Mouse (Mus musculus) C2C12 (cell line): ENCODE results near the gene Ift46. TPM values are rescaled to one million over a fixed set of nuclear protein-coding genes. Genes with fewer than 3 reads are reported as not detected.

Source experiments
- H3K27me3 ChIP-seq: one replicate; pipeline ENCODE4 v1.6.1; 2011; ENCODE audit not compliant: control insufficient read depth, insufficient read depth, insufficient read length
- H3K36me3 ChIP-seq: one replicate; pipeline ENCODE4 v1.6.1; 2011; ENCODE audit not compliant: control insufficient read depth, insufficient read depth
- H3K4me3 ChIP-seq: one replicate; pipeline ENCODE4 v1.5.1; 2011; ENCODE audit warnings: mild to moderate bottlenecking, control low read depth; ENCODE audit not compliant: poor library complexity, insufficient read depth, severe bottlenecking
- H3K79me2 ChIP-seq: one replicate; pipeline ENCODE4 v1.6.1; 2011; ENCODE audit not compliant: control insufficient read depth, insufficient read depth
- H3K79me3 ChIP-seq: one replicate; pipeline ENCODE4 v1.6.1; 2011; ENCODE audit warnings: low read depth, control low read depth
- H3ac ChIP-seq: one replicate; pipeline ENCODE3; 2011; ENCODE audit warnings: low read depth; ENCODE audit not compliant: control insufficient read depth, insufficient read length
- CEBPB ChIP-seq: IDR thresholded peaks from one replicate; pipeline ENCODE4 v1.6.1; 2011; ENCODE audit warnings: low read depth, mild to moderate bottlenecking, control low read depth, moderate library complexity
- CTCF ChIP-seq: IDR thresholded peaks from one replicate; pipeline ENCODE4 v1.5.1; 2011; ENCODE audit not compliant: control insufficient read depth, insufficient read depth, insufficient read length
- FOSL1 ChIP-seq: IDR thresholded peaks from one replicate; pipeline ENCODE4 v1.8.0; 2011; ENCODE audit warnings: mild to moderate bottlenecking, low read length; ENCODE audit not compliant: poor library complexity, insufficient read depth, severe bottlenecking
- MAX ChIP-seq: IDR thresholded peaks from one replicate; pipeline ENCODE4 v1.6.1; 2011; ENCODE audit warnings: mild to moderate bottlenecking, control low read depth
- MYOD1 ChIP-seq: IDR thresholded peaks from one replicate; pipeline ENCODE4 v1.6.1; 2011; ENCODE audit warnings: low read depth; ENCODE audit not compliant: control insufficient read depth, insufficient read length
- MYOG ChIP-seq: IDR thresholded peaks from one replicate; pipeline ENCODE4 v1.6.1; 2011; ENCODE audit not compliant: control insufficient read depth, insufficient read length; ENCODE audit errors: extremely low read depth
- USF1 ChIP-seq: IDR thresholded peaks from one replicate; pipeline ENCODE4 v1.6.1; 2011; ENCODE audit warnings: low read depth, mild to moderate bottlenecking, control low read depth, moderate library complexity
- long read RNA-seq, 2 experiments: library from polyadenylated mRNA; unstranded; transcript quantifications; one replicate each; pipeline ENCODE4 v2.0.0; 2019 to 2020
- polyA plus RNA-seq: library from polyadenylated mRNA; unstranded; fragments of >200 nt; fragmentation: generic; extraction: Trizol; gene quantifications from one replicate; pipeline ENCODE4 v1.2.1, GENCODE M21; 2012; ENCODE audit warnings: missing spikeins

The Ift46 gene
- polyA plus RNA-seq, result 76.1 TPM
- long read RNA-seq, experiment 1, full-length matches to known transcripts, result 27 of 36 reads
- long read RNA-seq, experiment 1, partial matches to known transcripts, result 2 of 36 reads
- long read RNA-seq, experiment 1, other reads (novel, unspliced or antisense), result 7 of 36 reads
- long read RNA-seq, experiment 2, full-length matches to known transcripts, result 53 of 61 reads
- long read RNA-seq, experiment 2, partial matches to known transcripts, result 1 of 61 reads
- long read RNA-seq, experiment 2, other reads (novel, unspliced or antisense), result 7 of 61 reads

DNA sequence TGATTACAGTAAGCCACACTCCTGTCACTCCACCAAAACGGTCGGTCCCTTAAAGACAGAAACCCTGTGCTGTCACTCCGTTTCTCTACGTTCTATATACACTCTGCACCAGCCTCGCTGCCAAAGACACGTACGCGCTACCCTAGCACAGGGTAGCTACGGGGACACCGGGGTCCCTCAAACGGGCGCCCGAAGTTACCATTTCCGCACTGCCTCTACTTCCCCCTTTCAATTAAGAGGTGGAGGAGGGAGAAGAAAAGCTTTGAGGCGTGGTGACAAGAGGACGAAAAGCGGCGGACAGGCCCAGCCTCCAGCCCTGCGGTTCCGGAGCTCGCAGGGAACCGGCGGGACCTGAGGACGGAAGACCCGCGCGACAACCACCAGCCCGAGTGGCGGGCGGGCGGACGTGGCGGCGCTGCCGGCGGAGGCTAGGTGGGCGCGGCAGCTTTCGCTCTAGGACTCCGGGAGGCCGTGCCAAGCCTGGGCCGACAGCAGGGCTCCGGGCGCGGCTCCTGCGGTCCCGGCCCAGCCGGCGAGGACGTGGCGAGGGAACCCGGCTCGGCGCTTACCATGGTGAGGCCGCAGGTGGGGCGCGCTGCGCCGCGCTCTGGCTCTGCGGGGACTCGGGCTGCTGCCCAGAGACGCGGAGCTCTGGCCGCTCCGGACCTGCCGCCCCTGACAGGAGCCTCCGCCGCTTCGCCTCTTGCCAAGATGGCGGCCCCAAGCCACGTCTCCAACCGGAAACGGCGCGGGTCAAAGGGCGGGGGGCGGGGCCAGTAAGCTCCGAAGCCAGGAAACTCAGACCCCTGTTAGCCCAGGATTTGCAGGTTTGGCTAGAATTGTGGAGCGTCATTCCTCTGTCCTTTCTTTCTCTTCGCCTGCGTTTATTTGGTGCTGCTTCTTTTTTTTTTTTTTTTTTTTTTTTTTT lies at the start of gene Ift46, which contains the start of gene Arcn1:
TSS of gene Ift46 (plus strand) at position 808 of the 928 bp plus-strand sequence.
TSS of gene Arcn1 (minus strand) at position 745 of the 928 bp plus-strand sequence.
- H3ac ChIP-seq, result peak within 1 kb of the TSS; percentile 99
- no peaks in the 10 kb centered on the region for H3K27me3 ChIP-seq
- H3K4me3 ChIP-seq, result peak within 1 kb of the TSS; percentile 82
- peaks cover 48% of the 10 kb centered on the region for H3K79me3 ChIP-seq
- peaks cover 53% of the 10 kb centered on the region for H3K79me2 ChIP-seq
- no peaks in the 10 kb centered on the region for H3K36me3 ChIP-seq
- TF ChIP-seq MAX, result no peak
- TF ChIP-seq CTCF, result no peak
- no peak for TF ChIP-seq FOSL1
- TF ChIP-seq MYOG, result no peak
- no peak for TF ChIP-seq CEBPB

DNA sequence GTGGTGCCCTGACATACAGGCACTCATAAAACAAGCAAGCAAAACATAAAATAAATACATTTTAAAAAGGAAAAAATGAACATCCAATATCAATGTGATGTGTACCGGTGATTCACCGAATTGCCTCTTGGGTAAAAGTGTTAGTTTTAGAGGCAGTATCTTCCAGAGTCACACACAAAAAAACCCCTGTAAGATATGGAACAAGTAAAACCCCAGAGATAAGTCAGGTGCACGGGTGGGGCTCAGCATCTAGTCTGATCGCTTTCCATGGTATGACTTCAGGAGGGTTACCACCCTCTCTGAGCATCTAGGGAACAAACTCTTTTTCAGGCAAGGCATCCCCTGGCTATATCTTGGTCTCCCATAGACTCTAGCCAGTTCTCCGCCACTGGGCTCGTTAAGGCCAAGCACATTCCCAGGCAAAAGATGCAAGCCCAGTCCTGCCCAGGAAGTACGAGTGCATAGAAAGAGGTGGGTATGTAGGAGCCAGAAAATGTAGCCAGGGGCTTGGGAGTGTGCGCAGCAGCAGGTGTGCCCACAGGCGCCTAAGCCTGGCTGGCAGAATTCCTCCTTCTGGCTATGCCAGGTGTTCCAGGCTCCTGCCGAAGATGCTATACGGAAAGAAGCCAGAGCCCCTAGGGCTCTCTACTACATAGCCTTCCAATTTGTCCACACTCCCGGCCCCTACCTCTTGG lies 48.6 kb upstream of the Ift46 start:
- no peak overlapping the region for H3ac ChIP-seq
- H3K79me2 ChIP-seq, result peaks cover 49% of the 10 kb centered on the region
- H3K79me3 ChIP-seq, result peaks cover 19% of the 10 kb centered on the region
- no peaks in the 10 kb centered on the region for H3K27me3 ChIP-seq
- no peak overlapping the region for H3K4me3 ChIP-seq
- peaks cover 31% of the 10 kb centered on the region for H3K36me3 ChIP-seq
- TF ChIP-seq USF1, result no peak
- no peak for TF ChIP-seq CTCF
- TF ChIP-seq FOSL1, result no peak
- no peak for TF ChIP-seq CEBPB
- no peak for TF ChIP-seq MYOG
- no peak for TF ChIP-seq MYOD1

DNA sequence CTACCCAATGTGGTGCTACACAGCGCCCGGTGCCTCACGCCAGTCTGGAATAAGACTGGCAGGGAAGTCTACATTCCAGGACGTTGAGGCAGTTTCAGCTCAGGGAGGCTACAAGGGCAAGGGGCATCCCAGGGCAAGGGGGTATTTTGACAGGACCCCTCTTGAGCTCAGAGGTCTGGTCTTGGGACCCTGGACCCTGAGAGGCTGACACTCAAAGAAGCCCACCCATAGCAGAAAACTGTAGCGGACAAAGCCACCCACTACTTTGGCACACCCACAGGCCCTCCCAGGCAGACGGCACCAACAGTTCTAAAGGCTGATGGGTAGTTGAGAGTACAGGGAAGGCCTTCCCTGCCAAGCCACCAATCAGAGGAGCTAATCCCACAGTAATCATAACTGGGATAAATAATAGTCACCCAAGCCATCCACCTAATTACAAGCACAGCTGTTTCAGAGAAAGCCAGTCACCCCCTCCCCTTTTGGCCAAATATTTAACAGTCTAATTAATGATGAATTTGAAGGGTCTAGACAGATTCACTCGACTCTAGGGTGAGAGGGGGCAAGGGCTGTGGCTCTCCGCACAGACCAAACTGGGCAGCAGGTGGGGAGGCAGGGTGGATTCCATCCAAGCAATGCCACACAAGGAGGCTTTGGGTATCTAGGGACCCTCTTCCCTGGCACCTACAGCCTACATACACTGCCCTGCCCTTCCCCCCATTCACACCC lies 47.9 kb upstream of the Ift46 start:
- H3K36me3 ChIP-seq, result peaks cover 27% of the 10 kb centered on the region

DNA sequence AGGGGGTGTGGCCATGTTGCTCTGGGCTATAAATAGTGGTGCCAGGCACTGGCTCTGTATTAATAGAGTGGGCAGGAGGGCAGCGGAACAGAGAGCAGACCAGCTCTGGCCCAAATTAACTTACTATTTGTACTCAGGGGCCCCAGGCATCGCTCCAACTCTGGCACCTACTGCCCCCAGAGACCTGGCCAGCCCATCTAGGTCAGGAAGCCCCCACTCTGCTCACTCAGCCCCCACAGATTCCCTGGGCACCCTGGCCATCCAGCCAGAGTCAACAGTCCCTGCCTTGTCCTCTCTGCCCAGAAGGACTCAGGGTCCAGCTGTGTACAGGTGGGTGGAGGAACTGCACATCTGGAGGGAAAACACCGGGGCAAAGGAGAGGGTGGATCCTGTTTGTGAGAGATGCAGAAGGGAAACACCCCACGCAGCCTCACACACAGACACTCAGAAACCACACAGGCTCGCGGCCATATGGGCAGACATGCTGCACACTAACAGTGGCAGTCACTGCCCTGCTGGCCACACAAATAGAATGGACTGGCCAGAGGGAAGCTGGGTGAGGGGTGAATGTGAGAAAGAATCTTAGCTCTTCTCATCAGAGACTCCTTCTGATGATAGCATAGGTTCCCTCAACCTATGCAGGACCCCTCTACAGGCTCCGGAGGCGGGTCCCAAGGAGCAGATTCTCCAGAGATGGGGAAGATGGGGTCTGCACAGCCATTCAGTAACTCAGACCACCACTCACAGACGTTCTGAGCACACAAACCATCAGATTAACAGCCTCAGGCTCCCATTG lies 47.2 kb upstream of the Ift46 start:
- TF ChIP-seq FOSL1 (no peak), MYOD1 (no peak), CTCF (no peak), USF1 (no peak), MAX (no peak)
- H3ac ChIP-seq, result peak overlapping the region; percentile 92
- peaks cover 39% of the 10 kb centered on the region for H3K79me2 ChIP-seq
- H3K36me3 ChIP-seq, result peaks cover 30% of the 10 kb centered on the region
- H3K27me3 ChIP-seq, result no peaks in the 10 kb centered on the region
- peak overlapping the region; percentile 43 for H3K4me3 ChIP-seq
- H3K79me3 ChIP-seq, result peaks cover 16% of the 10 kb centered on the region

More for the DNA sequence above, 47.9 kb upstream of the Ift46 start:
- H3ac ChIP-seq, result no peak overlapping the region
- H3K27me3 ChIP-seq, result no peaks in the 10 kb centered on the region
- H3K4me3 ChIP-seq, result no peak overlapping the region
- H3K79me2 ChIP-seq, result peaks cover 42% of the 10 kb centered on the region
- peaks cover 16% of the 10 kb centered on the region for H3K79me3 ChIP-seq
- TF ChIP-seq USF1 (no peak), CEBPB (no peak), MYOG (no peak), FOSL1 (no peak), MAX (no peak), MYOD1 (no peak), CTCF (no peak)
